Mouse (Mus musculus) lung, postnatal 0 days (tissue): ENCODE results near the gene Hand1.

Experiments
- CTCF ChIP-seq: IDR thresholded peaks from 2 replicates; pipeline ENCODE4 v1.5.1; 2016; ENCODE audit warnings: antibody characterized with exemption, mild to moderate bottlenecking
- EP300 ChIP-seq: IDR thresholded peaks from 2 replicates; pipeline ENCODE4 v1.6.1; 2016; ENCODE audit warnings: antibody characterized with exemption, mild to moderate bottlenecking, control low read depth

- TF ChIP-seq CTCF (no peak), EP300 (peak; percentile 78)
Observed at GRCm38 (mm10) chr11:57857709-57858108, 25.1 kb upstream of the Hand1 start.
